Mouse (Mus musculus) ES-E14 (cell line): ENCODE measurements around the gene Sema3b. TPM values are rescaled to one million over a fixed set of nuclear protein-coding genes. Genes with fewer than 3 reads are reported as not detected.

Experiments used
- DNase-seq: peaks from one replicate; pipeline ENCODE4 v3.0.0-alpha.2; 2013; ENCODE audit warnings: low read depth, low spot score
- H3K27ac ChIP-seq: 2 replicates; pipeline ENCODE4 v1.5.1; 2012; ENCODE audit warnings: low read depth, mild to moderate bottlenecking, low read length, moderate library complexity, mixed read lengths; ENCODE audit not compliant: poor library complexity, insufficient read depth, severe bottlenecking
- H3K36me3 ChIP-seq: 2 replicates; pipeline ENCODE4 v1.6.1; 2012; ENCODE audit warnings: mild to moderate bottlenecking, low read length, moderate library complexity, mixed read lengths; ENCODE audit not compliant: control insufficient read depth, poor library complexity, insufficient read depth, severe bottlenecking
- H3K4me1 ChIP-seq, 2 experiments: fragments of 150-350 bp in 1 of 2; sonication (generic) in 1 of 2; 2 replicates each; pipeline ENCODE4 v1.6.1; 2012; ENCODE audit warnings: low read length in 2 of 2, mild to moderate bottlenecking in 1 of 2, mixed read lengths in 1 of 2; ENCODE audit not compliant: control insufficient read depth in 2 of 2, insufficient read depth in 2 of 2, poor library complexity in 1 of 2
- H3K4me3 ChIP-seq, 2 experiments: fragments of 150-350 bp in 1 of 2; sonication (generic) in 1 of 2; 2 replicates each; pipeline ENCODE4 v1.5.1; 2012; ENCODE audit warnings: low read length in 2 of 2, low read depth in 1 of 2, mild to moderate bottlenecking in 1 of 2, mixed read lengths in 1 of 2; ENCODE audit not compliant: insufficient read depth in 1 of 2, poor library complexity in 1 of 2, severe bottlenecking in 1 of 2
- H3K9ac ChIP-seq: 2 replicates; pipeline ENCODE4 v1.6.1; 2012; ENCODE audit warnings: low read depth, mild to moderate bottlenecking, low read length, mixed read lengths; ENCODE audit not compliant: poor library complexity, insufficient read depth, severe bottlenecking
- H3K9me3 ChIP-seq: fragments of 150-350 bp; sonication (generic); 2 replicates; pipeline ENCODE4 v1.6.1; 2012; ENCODE audit warnings: low read depth, mild to moderate bottlenecking, low read length; ENCODE audit not compliant: control insufficient read depth, insufficient read depth
- CHD2 ChIP-seq: IDR thresholded peaks from 2 replicates; pipeline ENCODE4 v1.6.1; 2014; ENCODE audit warnings: mild to moderate bottlenecking, low read depth, low read length, inconsistent platforms
- HCFC1 ChIP-seq: IDR thresholded peaks from 2 replicates; pipeline ENCODE4 v1.6.1; 2012; ENCODE audit warnings: low read length, inconsistent platforms, borderline replicate concordance; ENCODE audit not compliant: insufficient read depth
- MAFK ChIP-seq: IDR thresholded peaks from 2 replicates; pipeline ENCODE4 v1.6.1; 2014; ENCODE audit warnings: mild to moderate bottlenecking, low read depth, low read length, inconsistent platforms; ENCODE audit not compliant: insufficient read depth
- ZC3H11A ChIP-seq: IDR thresholded peaks from 2 replicates; pipeline ENCODE4 v1.6.1; 2012; ENCODE audit warnings: low read depth, mild to moderate bottlenecking, inconsistent platforms, low read length, borderline replicate concordance
- ZNF384 ChIP-seq: IDR thresholded peaks from 2 replicates; pipeline ENCODE4 v1.6.1; 2012; ENCODE audit warnings: low read depth, low read length, inconsistent platforms
- in situ Hi-C, 2 experiments: fragments of 600-800 bp; cut with MboI; formaldehyde crosslinking; loops; one replicate each; pipeline ENCODE4 v1.15.1; 2025; ENCODE audit warnings: low sequenced_read_pairs in 2 of 2, inconsistent platforms in 1 of 2; ENCODE audit not compliant: unreplicated experiment in 2 of 2
- total RNA-seq: library from RNA; depleted of rRNA; stranded (reverse); fragments of 300-350 nt; gene quantifications from 2 replicates; pipeline ENCODE4 v1.2.3, GENCODE M21; 2012; rRNA removed

Gene Sema3b
- total RNA-seq, 1 experiment, result 7.4 TPM

DNA sequence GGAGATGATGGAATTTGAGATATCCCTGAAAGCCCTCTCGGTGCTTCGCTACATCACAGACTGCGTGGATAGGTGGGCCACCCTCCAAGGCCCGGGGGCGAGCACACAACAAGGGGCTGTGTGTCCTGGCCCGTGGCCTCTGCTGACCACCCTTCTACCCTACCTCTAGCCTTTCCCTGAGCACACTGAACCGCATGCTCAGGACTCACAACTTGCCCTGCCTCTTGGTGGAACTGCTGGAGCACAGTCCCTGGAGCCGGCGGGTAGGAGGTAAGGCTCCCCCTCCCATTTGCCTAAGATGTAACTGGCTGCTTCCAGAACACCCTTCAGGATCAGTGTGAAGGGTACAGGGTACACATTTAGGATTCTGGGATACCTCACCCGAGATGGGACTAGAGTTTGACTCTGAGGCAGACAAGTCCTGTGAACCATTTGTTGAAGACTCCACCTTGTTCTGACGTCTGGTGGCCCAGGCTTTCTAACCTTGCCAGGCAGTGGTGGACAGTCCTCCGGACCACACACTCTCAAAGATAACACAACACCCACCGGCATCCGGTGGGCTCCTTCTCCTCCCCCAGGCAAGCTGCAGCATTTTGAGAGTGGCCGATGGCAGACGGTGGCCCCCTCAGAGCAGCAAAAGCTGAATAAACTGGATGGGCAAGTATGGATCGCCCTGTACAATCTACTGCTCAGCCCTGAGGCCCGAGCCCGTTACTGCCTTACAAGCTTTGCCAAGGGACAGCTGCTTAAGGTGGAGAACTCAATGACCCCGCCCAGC is 59.5 kb downstream of the Sema3b start:
- no peak for TF ChIP-seq ZC3H11A
- no peak for TF ChIP-seq CHD2
- TF ChIP-seq ZNF384, result no peak
- TF ChIP-seq HCFC1, result no peak
- TF ChIP-seq MAFK, result no peak
- peaks cover 2% of the 10 kb centered on the region; the same call in 1 of the 2 replicates for H3K36me3 ChIP-seq
- no peak overlapping the region for H3K4me3 ChIP-seq
- DNase-seq, result no peak
- no peak overlapping the region for H3K9ac ChIP-seq
- H3K4me1 ChIP-seq, result peaks cover 0 to 18% of the 10 kb centered on the region in 2 experiments; a peak in 1 of 4 replicates
- H3K27ac ChIP-seq, result no peak overlapping the region
- H3K9me3 ChIP-seq, result no peaks in the 10 kb centered on the region
- in situ Hi-C loops, result no loop called here

GRCm38 (mm10) chr9:107548820-107549219 is 60.2 kb downstream of the Sema3b start:
- peaks cover 6% of the 10 kb centered on the region; the same call in 1 of the 2 replicates for H3K36me3 ChIP-seq
- in situ Hi-C loops, result no loop called here

GRCm38 (mm10) chr9:107547957-107548356 is 61.1 kb downstream of the Sema3b start:
- no peak overlapping the region for H3K4me3 ChIP-seq
- H3K36me3 ChIP-seq, result peaks cover 6% of the 10 kb centered on the region; the same call in 1 of the 2 replicates
- no peak for TF ChIP-seq CHD2
- TF ChIP-seq MAFK, result no peak
- TF ChIP-seq ZNF384, result no peak
- no peak for TF ChIP-seq HCFC1
- TF ChIP-seq ZC3H11A, result no peak
- no peaks in the 10 kb centered on the region for H3K9me3 ChIP-seq
- H3K27ac ChIP-seq, result no peak overlapping the region
- no peak for DNase-seq
- H3K9ac ChIP-seq, result no peak overlapping the region
- in situ Hi-C loops, result no loop called here
- peaks cover 0 to 22% of the 10 kb centered on the region in 2 experiments; a peak in 1 of 4 replicates for H3K4me1 ChIP-seq

More at GRCm38 (mm10) chr9:107548820-107549219, 60.2 kb downstream of the Sema3b start:
- no peak overlapping the region for H3K9ac ChIP-seq
- no peaks in the 10 kb centered on the region for H3K9me3 ChIP-seq
- H3K27ac ChIP-seq, result no peak overlapping the region
- peaks cover 0 to 19% of the 10 kb centered on the region in 2 experiments; a peak in 1 of 4 replicates for H3K4me1 ChIP-seq
- no peak for DNase-seq
- H3K4me3 ChIP-seq, result no peak overlapping the region
- no peak for TF ChIP-seq MAFK
- TF ChIP-seq CHD2, result no peak
- no peak for TF ChIP-seq HCFC1
- TF ChIP-seq ZC3H11A, result no peak
- no peak for TF ChIP-seq ZNF384

Other genes with a start within 250 kb of the Sema3b start
- gene Cacna2d2, start 209.6 kb downstream of the Sema3b start, total RNA-seq, result 0.85 and 2.4 TPM in 2 replicates
- 42.3 and 64.3 TPM in 2 replicates for gene Tmem115, start 75.3 kb downstream of the Sema3b start, total RNA-seq
- 25.3 and 35.2 TPM in 2 replicates for gene Cyb561d2, start 67.0 kb downstream of the Sema3b start, total RNA-seq
- 21.2 and 30.5 TPM in 2 replicates for gene Nprl2, start 67.0 kb downstream of the Sema3b start, total RNA-seq
- gene Zmynd10, start 61.9 kb downstream of the Sema3b start, total RNA-seq, result 0.37 and 0.49 TPM in 2 replicates
- gene Rassf1, start 57.7 kb downstream of the Sema3b start, total RNA-seq, result 25.5 and 41.4 TPM in 2 replicates
- 14.0 and 14.2 TPM in 2 replicates for gene Tusc2, start 46.0 kb downstream of the Sema3b start, total RNA-seq
- gene Hyal2, start 41.3 kb downstream of the Sema3b start, total RNA-seq, result 68.1 and 117 TPM in 2 replicates
- 11.8 and 19.2 TPM in 2 replicates for gene Hyal1, start 32.3 kb downstream of the Sema3b start, total RNA-seq
- gene Naa80, start 30.3 kb downstream of the Sema3b start, total RNA-seq, result 7.3 and 13.3 TPM in 2 replicates
- 0.54 and 1.2 TPM in 2 replicates for gene Hyal3, start 28.4 kb downstream of the Sema3b start, total RNA-seq
- gene Ifrd2, start 21.6 kb downstream of the Sema3b start, total RNA-seq, result 66.6 and 82.7 TPM in 2 replicates
- 178 and 232 TPM in 2 replicates for gene Gnai2, start 26.1 kb upstream of the Sema3b start, total RNA-seq
- 2.9 and 8.9 TPM in 2 replicates for gene Slc38a3, start 60.3 kb upstream of the Sema3b start, total RNA-seq
- gene Gnat1, start 70.5 kb upstream of the Sema3b start, total RNA-seq, result 1.2 and 1.8 TPM in 2 replicates
- gene Sema3f, start 101.2 kb upstream of the Sema3b start, total RNA-seq, result 11.5 and 11.6 TPM in 2 replicates
- gene Rbm5, start 161.8 kb upstream of the Sema3b start, total RNA-seq, result 97.7 and 116 TPM in 2 replicates